Mouse (Mus musculus) adrenal gland, postnatal 10 days (tissue): Measurements from ENCODE around the gene Ryk. TPM values are rescaled to one million over a fixed set of nuclear protein-coding genes. Genes with fewer than 3 reads are reported as not detected.

Experiments used
- DNase-seq: peaks from one replicate; pipeline ENCODE4 v3.0.0; 2021; ENCODE audit warnings: mixed read lengths
- total RNA-seq, 2 experiments: library from RNA; stranded (reverse); gene quantifications; 2 replicates each; pipeline ENCODE4 v1.2.3; 2021

The Ryk gene
- total RNA-seq, 2 experiments from 2014 or later, result 53.2 to 55.4 TPM

- no peak for DNase-seq
Observed at GRCm38 (mm10) chr9:102951091-102951994, 116.6 kb downstream of the Ryk start.

DNA sequence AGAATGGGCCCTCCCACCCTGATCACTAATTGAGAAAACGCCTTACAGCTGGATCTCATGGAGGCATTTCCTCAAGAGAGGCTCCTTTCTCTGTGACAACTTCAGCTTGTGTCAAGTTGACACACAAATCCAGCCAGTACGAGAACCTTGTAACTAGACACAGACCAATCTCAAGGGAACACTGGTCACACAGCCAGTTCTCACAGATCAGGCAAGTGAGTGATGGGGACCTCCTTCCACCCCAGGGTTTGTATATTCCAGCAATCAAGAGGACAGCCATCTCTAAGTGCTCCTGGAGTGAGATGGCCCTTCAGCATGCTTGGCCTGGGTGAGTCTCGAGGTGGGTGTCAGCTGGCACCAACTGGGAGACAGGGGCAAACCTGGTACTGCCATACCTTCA lies 121.1 kb downstream of the Ryk start:
- DNase-seq, result no peak

Other genes with a start within 250 kb of the Ryk start
- gene Anapc13, start 208.6 kb upstream of the Ryk start, total RNA-seq, result 100 to 1,000 TPM; 291 to 319 TPM
- 10 to 100 TPM; 31.1 TPM for gene Cep63, start 208.4 kb upstream of the Ryk start, total RNA-seq
- 100 to 1,000 TPM; 101 to 154 TPM for gene Amotl2, start 118.2 kb upstream of the Ryk start, total RNA-seq
- 1 to 10 TPM; 7.4 to 9.3 TPM for gene Slco2a1, start 153.8 kb downstream of the Ryk start, total RNA-seq